Mouse (Mus musculus): ENCODE results near the gene Hyal2. TPM values are rescaled to one million over a fixed set of nuclear protein-coding genes. Genes with fewer than 3 reads are reported as not detected.

The Hyal2 gene
- polyA plus RNA-seq, 1 experiment from 2014 or later: 56.0 TPM

GRCm38 (mm10) chr9:107539940-107540339 lies 27.8 kb upstream of the Hyal2 start:
- Histone ChIP-seq H3K4me2 (peak overlapping the region; percentile 80; the same call in 1 of the 2 replicates), H3K9ac (replicated peaks) (no peak overlapping the region), H3K4me1 (peaks cover 65% of the 10 kb centered on the region), H3K27ac (replicated peaks) (no peak overlapping the region), H3K4me3 (replicated peaks) (no peak overlapping the region), H3K36me3 (peaks cover 45% of the 10 kb centered on the region), H3K9me3 (replicated peaks) (no peaks in the 10 kb centered on the region), H3K27me3 (replicated peaks) (no peaks in the 10 kb centered on the region)
- no peak for ATAC-seq (ENCODE audit: low FRiP score)
- 95% methylated on average over 8 of the region's 8 CpGs for whole genome bisulfite sequencing

- no peaks in the 10 kb centered on the region for H3K27me3 ChIP-seq (replicated peaks)
- 72% methylated on average over 4 of the region's 4 CpGs for WGBS
- ATAC-seq (ENCODE audit: low FRiP score): no peak
- peaks cover 60% of the 10 kb centered on the region for H3K4me1 ChIP-seq
- H3K9me3 ChIP-seq (replicated peaks): no peaks in the 10 kb centered on the region
- H3K4me2 ChIP-seq: peak overlapping the region; percentile 80
- peak overlapping the region; percentile 63 for H3K4me3 ChIP-seq (replicated peaks)
- peaks cover 45% of the 10 kb centered on the region for H3K36me3 ChIP-seq
- H3K27ac ChIP-seq (replicated peaks): no peak overlapping the region
- no peak overlapping the region for H3K9ac ChIP-seq (replicated peaks)
These were observed 27.3 kb upstream of the Hyal2 start for GRCm38 (mm10) chr9:107540420-107540819.

GRCm38 (mm10) chr9:107541005-107541404 lies 26.7 kb upstream of the Hyal2 start:
- no peaks in the 10 kb centered on the region for H3K9me3 ChIP-seq (replicated peaks)
- peak overlapping the region; percentile 80 for H3K4me2 ChIP-seq
- no peak for ATAC-seq (ENCODE audit: low FRiP score)
- H3K27me3 ChIP-seq (replicated peaks): no peaks in the 10 kb centered on the region
- peak overlapping the region; percentile 82; the same call in 1 of the 2 replicates for H3K27ac ChIP-seq (replicated peaks)
- H3K4me1 ChIP-seq: peaks cover 57% of the 10 kb centered on the region
- peaks cover 45% of the 10 kb centered on the region for H3K36me3 ChIP-seq
- peak overlapping the region; percentile 63 for H3K4me3 ChIP-seq (replicated peaks)
- H3K9ac ChIP-seq (replicated peaks): peak overlapping the region; percentile 57
- WGBS: 33% methylated on average over 10 of the region's 10 CpGs

GRCm38 (mm10) chr9:107541474-107542351 lies 26.0 kb upstream of the Hyal2 start, which contains the start of the genes Cyb561d2 and Nprl2:
Gene Cyb561d2, minus strand, starts transcription at chr9:107542193.
Gene Nprl2, plus strand, starts transcription at chr9:107542226.
- ATAC-seq (ENCODE audit: low FRiP score): peak; percentile 89
- H3K27me3 ChIP-seq (replicated peaks): no peaks in the 10 kb centered on the region
- H3K4me3 ChIP-seq (replicated peaks): peak within 1 kb of the TSS; percentile 63
- H3K4me2 ChIP-seq: peak within 1 kb of the TSS; percentile 80
- H3K27ac ChIP-seq (replicated peaks): peak within 1 kb of the TSS; percentile 82
- H3K9me3 ChIP-seq (replicated peaks): no peaks in the 10 kb centered on the region
- H3K36me3 ChIP-seq: peaks cover 45% of the 10 kb centered on the region
- under 1% methylated on average over 46 of the region's 46 CpGs for WGBS
- peak within 1 kb of the TSS; percentile 57 for H3K9ac ChIP-seq (replicated peaks)
- H3K4me1 ChIP-seq: peaks cover 57% of the 10 kb centered on the region

GRCm38 (mm10) chr9:107542352-107542686 lies 25.4 kb upstream of the Hyal2 start:
- H3K36me3 ChIP-seq: peaks cover 45% of the 10 kb centered on the region
- H3K4me1 ChIP-seq: peaks cover 57% of the 10 kb centered on the region
- peak overlapping the region; percentile 82 for H3K27ac ChIP-seq (replicated peaks)
- no peaks in the 10 kb centered on the region for H3K9me3 ChIP-seq (replicated peaks)
- H3K4me2 ChIP-seq: peak overlapping the region; percentile 80
- peak overlapping the region; percentile 57 for H3K9ac ChIP-seq (replicated peaks)
- 3% methylated on average over 11 of the region's 11 CpGs for WGBS
- H3K4me3 ChIP-seq (replicated peaks): peak overlapping the region; percentile 63
- no peaks in the 10 kb centered on the region for H3K27me3 ChIP-seq (replicated peaks)
- ATAC-seq (ENCODE audit: low FRiP score): peak; percentile 18; the same call in 1 of the 2 replicates

- H3K4me3 ChIP-seq (replicated peaks): peak overlapping the region; percentile 63
- H3K9ac ChIP-seq (replicated peaks): peak overlapping the region; percentile 57
- peak overlapping the region; percentile 80 for H3K4me2 ChIP-seq
- H3K27ac ChIP-seq (replicated peaks): no peak overlapping the region
- peaks cover 57% of the 10 kb centered on the region for H3K4me1 ChIP-seq
- no peaks in the 10 kb centered on the region for H3K9me3 ChIP-seq (replicated peaks)
- no peak for ATAC-seq (ENCODE audit: low FRiP score)
- peaks cover 43% of the 10 kb centered on the region for H3K36me3 ChIP-seq
- WGBS: 47% methylated on average over 8 of the region's 8 CpGs
- no peaks in the 10 kb centered on the region for H3K27me3 ChIP-seq (replicated peaks)
These were observed 25.0 kb upstream of the Hyal2 start for GRCm38 (mm10) chr9:107542721-107543120.

GRCm38 (mm10) chr9:107543299-107543698 lies 24.4 kb upstream of the Hyal2 start:
- H3K36me3 ChIP-seq: peaks cover 37% of the 10 kb centered on the region
- H3K9me3 ChIP-seq (replicated peaks): no peaks in the 10 kb centered on the region
- H3K9ac ChIP-seq (replicated peaks): no peak overlapping the region
- H3K27me3 ChIP-seq (replicated peaks): peaks cover 3% of the 10 kb centered on the region; the same call in 1 of the 2 replicates
- peak overlapping the region; percentile 80 for H3K4me2 ChIP-seq
- no peak overlapping the region for H3K27ac ChIP-seq (replicated peaks)
- WGBS: 85% methylated on average over 11 of the region's 11 CpGs
- H3K4me1 ChIP-seq: peaks cover 52% of the 10 kb centered on the region
- H3K4me3 ChIP-seq (replicated peaks): no peak overlapping the region
- ATAC-seq (ENCODE audit: low FRiP score): no peak

- Histone ChIP-seq H3K4me2 (no peak overlapping the region), H3K36me3 (peaks cover 27% of the 10 kb centered on the region), H3K27ac (replicated peaks) (no peak overlapping the region), H3K27me3 (replicated peaks) (peaks cover 12% of the 10 kb centered on the region; the same call in 1 of the 2 replicates), H3K4me3 (replicated peaks) (no peak overlapping the region), H3K9ac (replicated peaks) (no peak overlapping the region), H3K9me3 (replicated peaks) (no peaks in the 10 kb centered on the region), H3K4me1 (peaks cover 50% of the 10 kb centered on the region)
- no peak for ATAC-seq (ENCODE audit: low FRiP score)
- 97% methylated on average over 17 of the region's 17 CpGs for WGBS
These were observed 23.5 kb upstream of the Hyal2 start for GRCm38 (mm10) chr9:107544196-107544700.

- H3K4me2 ChIP-seq: no peak overlapping the region
- no peaks in the 10 kb centered on the region for H3K9me3 ChIP-seq (replicated peaks)
- H3K4me1 ChIP-seq: peaks cover 50% of the 10 kb centered on the region
- no peak overlapping the region for H3K27ac ChIP-seq (replicated peaks)
- H3K36me3 ChIP-seq: peaks cover 22% of the 10 kb centered on the region
- H3K9ac ChIP-seq (replicated peaks): no peak overlapping the region
- H3K4me3 ChIP-seq (replicated peaks): no peak overlapping the region
- ATAC-seq (ENCODE audit: low FRiP score): no peak
- peaks cover 16% of the 10 kb centered on the region for H3K27me3 ChIP-seq (replicated peaks)
- 94% methylated on average over 12 of the region's 12 CpGs for WGBS
These were observed 23.0 kb upstream of the Hyal2 start for GRCm38 (mm10) chr9:107544729-107545128.

- WGBS: 90% methylated on average over 10 of the region's 10 CpGs
- Histone ChIP-seq H3K36me3 (peaks cover 18% of the 10 kb centered on the region), H3K4me2 (no peak overlapping the region), H3K4me3 (replicated peaks) (no peak overlapping the region), H3K4me1 (peaks cover 46% of the 10 kb centered on the region), H3K9ac (replicated peaks) (no peak overlapping the region), H3K27ac (replicated peaks) (no peak overlapping the region), H3K27me3 (replicated peaks) (peaks cover 20% of the 10 kb centered on the region), H3K9me3 (replicated peaks) (no peaks in the 10 kb centered on the region)
- no peak for ATAC-seq (ENCODE audit: low FRiP score)
These were observed 22.5 kb upstream of the Hyal2 start for GRCm38 (mm10) chr9:107545199-107545598.

- H3K9me3 ChIP-seq (replicated peaks): no peaks in the 10 kb centered on the region
- peaks cover 24% of the 10 kb centered on the region for H3K27me3 ChIP-seq (replicated peaks)
- ATAC-seq (ENCODE audit: low FRiP score): no peak
- H3K9ac ChIP-seq (replicated peaks): no peak overlapping the region
- H3K36me3 ChIP-seq: peaks cover 17% of the 10 kb centered on the region
- no peak overlapping the region for H3K27ac ChIP-seq (replicated peaks)
- no peak overlapping the region for H3K4me2 ChIP-seq
- WGBS: 12% methylated on average over 3 of the region's 3 CpGs
- H3K4me1 ChIP-seq: peaks cover 42% of the 10 kb centered on the region
- no peak overlapping the region for H3K4me3 ChIP-seq (replicated peaks)
These were observed 22.1 kb upstream of the Hyal2 start for GRCm38 (mm10) chr9:107545602-107546001.

- no peaks in the 10 kb centered on the region for H3K9me3 ChIP-seq (replicated peaks)
- peak within 1 kb of the TSS; percentile 64 for H3K27ac ChIP-seq (replicated peaks)
- peaks cover 39% of the 10 kb centered on the region for H3K27me3 ChIP-seq (replicated peaks)
- WGBS: 3% methylated on average over 20 of the region's 20 CpGs
- H3K4me2 ChIP-seq: peak within 1 kb of the TSS; percentile 56
- peak within 1 kb of the TSS; percentile 26 for H3K4me3 ChIP-seq (replicated peaks)
- H3K4me1 ChIP-seq: peaks cover 48% of the 10 kb centered on the region
- peak within 1 kb of the TSS; percentile 20; the same call in 1 of the 2 replicates for H3K9ac ChIP-seq (replicated peaks)
- peak; percentile 48 for ATAC-seq (ENCODE audit: low FRiP score)
- peaks cover 17% of the 10 kb centered on the region for H3K36me3 ChIP-seq
These were observed 20.7 kb upstream of the Hyal2 start, which contains the start of gene Zmynd10 for GRCm38 (mm10) chr9:107547026-107547425. Gene Zmynd10, plus strand, starts transcription at chr9:107547298.

Measured in neural tube, embryonic 15.5 days (tissue).